Mouse (Mus musculus) CH12.LX (cell line): ENCODE measurements around the gene Gm12830.

Experiments used
- CTCF ChIP-seq, 2 experiments: IDR thresholded peaks in 1 of 2; conservative IDR thresholded peaks in 1 of 2; 2 replicates each; pipeline ENCODE4 v1.5.1; 2011 to 2012; ENCODE audit warnings: low read depth in 2 of 2, low read length in 2 of 2, improper control_type of control experiment in 1 of 2, inconsistent platforms in 1 of 2, mild to moderate bottlenecking in 1 of 2, moderate library complexity in 1 of 2
- POLR2A ChIP-seq: IDR thresholded peaks from 2 replicates; pipeline ENCODE4 v1.6.1; 2011; ENCODE audit warnings: low read depth, mild to moderate bottlenecking, improper control_type of control experiment, low read length
- SIN3A ChIP-seq: IDR thresholded peaks from 2 replicates; pipeline ENCODE4 v1.6.1; 2012; ENCODE audit warnings: low read length, improper control_type of control experiment, inconsistent platforms
- USF1 ChIP-seq: IDR thresholded peaks from 2 replicates; pipeline ENCODE4 v1.6.1; 2014; ENCODE audit warnings: low read depth, mild to moderate bottlenecking, inconsistent platforms, low read length, improper control_type of control experiment
- ZC3H11A ChIP-seq: IDR thresholded peaks from 2 replicates; pipeline ENCODE4 v1.6.1; 2012; ENCODE audit warnings: low read depth, mild to moderate bottlenecking, inconsistent platforms, low read length, improper control_type of control experiment

- no peak for TF ChIP-seq POLR2A
- no peak for TF ChIP-seq SIN3A
- TF ChIP-seq CTCF (conservative IDR thresholded peaks at IDR 0.05 in 1 of 2, IDR thresholded peaks at IDR 0.05 in 1 of 2; ENCODE audit: low read depth in 2 of 2, low read length in 2 of 2): no peak
- no peak for TF ChIP-seq ZC3H11A
- TF ChIP-seq USF1: no peak
Measured at GRCm38 (mm10) chr4:114900866-114901642, 79.5 kb downstream of the Gm12830 start.
